Mouse (Mus musculus) cerebellum, adult 2 months (tissue): ENCODE measurements around the gene Myo1b.

Source experiments
- CTCF ChIP-seq: fragments of 200-500 bp; IDR thresholded peaks from 2 replicates; pipeline ENCODE4 v1.5.1; 2011; ENCODE audit warnings: low read depth, mild to moderate bottlenecking, control low read depth, low read length, moderate library complexity, borderline replicate concordance; ENCODE audit not compliant: insufficient read depth
- POLR2A ChIP-seq: fragments of 200-500 bp; IDR thresholded peaks from 2 replicates; pipeline ENCODE4 v1.6.1; 2011; ENCODE audit warnings: low read length, control low read depth, borderline replicate concordance; ENCODE audit not compliant: insufficient read depth

- TF ChIP-seq CTCF (no peak), POLR2A (no peak)
Observed at GRCm38 (mm10) chr1:51829353-51829752, 86.5 kb downstream of the Myo1b start.
